Mouse (Mus musculus): Measurements from ENCODE around the gene Pnpla6. TPM values are rescaled to one million over a fixed set of nuclear protein-coding genes. Genes with fewer than 3 reads are reported as not detected.
"Not testable (repeated sequence)": the region's sequence is repeated elsewhere in the genome, so short reads cannot be mapped to it uniquely, and the experiment has no call there.

Gene Pnpla6
- polyA plus RNA-seq, 1 experiment from 2014 or later = 25.0 TPM

GRCm38 (mm10) chr8:3576211-3576960 lies 61.2 kb downstream of the Pnpla6 start:
- no peaks in the 10 kb centered on the region for H3K27me3 ChIP-seq (ENCODE audit: control insufficient read depth, insufficient read depth, low read length)
- no peak overlapping the region for H3K27ac ChIP-seq (ENCODE audit: low read depth, low read length)
- H3K4me3 ChIP-seq (ENCODE audit: low read depth, low read length) = no peak overlapping the region
- no peaks in the 10 kb centered on the region for H3K4me1 ChIP-seq (replicated peaks; ENCODE audit: control insufficient read depth, insufficient read depth, low read length)
- H3K9me3 ChIP-seq (ENCODE audit: control insufficient read depth, low read length) = no peaks in the 10 kb centered on the region
- H3K4me2 ChIP-seq (ENCODE audit: low read depth, low read length, severe bottlenecking) = no peak overlapping the region
- H3K9ac ChIP-seq (ENCODE audit: low read length) = no peak overlapping the region
- DNase-seq (ENCODE audit: low spot score) = no peak
- WGBS = 80% methylated on average over 15 of the region's 15 CpGs
- ATAC-seq (replicated peaks; ENCODE audit: low FRiP score) = no peak
- no peaks in the 10 kb centered on the region for H3K36me3 ChIP-seq (ENCODE audit: control insufficient read depth, insufficient read depth, low read length)

GRCm38 (mm10) chr8:3579390-3580364 lies 64.5 kb downstream of the Pnpla6 start:
- WGBS = 88% methylated on average over 9 of the region's 9 CpGs

DNA sequence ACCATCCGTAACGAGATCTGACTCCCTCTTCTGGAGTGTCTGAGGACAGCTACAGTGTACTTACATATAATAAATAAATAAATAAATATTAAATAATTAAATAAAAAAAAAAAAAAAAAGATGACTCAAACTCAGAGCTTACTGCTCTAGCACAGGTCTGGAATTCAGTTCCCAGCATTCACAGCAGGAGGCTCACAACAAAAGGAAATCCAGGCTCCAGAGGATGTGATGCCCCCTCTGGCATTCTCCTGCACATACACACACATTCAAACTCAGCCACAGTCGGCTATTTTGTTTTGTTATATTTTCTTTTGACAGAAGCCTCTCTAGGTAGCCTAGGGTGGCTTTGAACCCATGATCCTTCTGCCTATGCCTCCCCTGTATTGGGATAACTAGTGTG lies 66.8 kb downstream of the Pnpla6 start:
- not testable (repeated sequence) for ATAC-seq (replicated peaks; ENCODE audit: low FRiP score); H3K27ac ChIP-seq (ENCODE audit: low read depth, low read length)
- 77% methylated on average over 1 of the region's 3 CpGs for WGBS

More at GRCm38 (mm10) chr8:3579390-3580364, 64.5 kb downstream of the Pnpla6 start:
- Histone ChIP-seq H3K4me2 (ENCODE audit: low read depth, low read length, severe bottlenecking) (no peak overlapping the region), H3K9ac (ENCODE audit: low read length) (no peak overlapping the region), H3K4me3 (ENCODE audit: low read depth, low read length) (no peak overlapping the region), H3K4me1 (replicated peaks; ENCODE audit: control insufficient read depth, insufficient read depth, low read length) (no peaks in the 10 kb centered on the region), H3K9me3 (ENCODE audit: control insufficient read depth, low read length) (no peaks in the 10 kb centered on the region), H3K27me3 (ENCODE audit: control insufficient read depth, insufficient read depth, low read length) (no peaks in the 10 kb centered on the region), H3K27ac (ENCODE audit: low read depth, low read length) (no peak overlapping the region), H3K36me3 (ENCODE audit: control insufficient read depth, insufficient read depth, low read length) (no peaks in the 10 kb centered on the region)
- ATAC-seq (replicated peaks; ENCODE audit: low FRiP score) (no peak), DNase-seq (ENCODE audit: low spot score) (no peak)

DNA sequence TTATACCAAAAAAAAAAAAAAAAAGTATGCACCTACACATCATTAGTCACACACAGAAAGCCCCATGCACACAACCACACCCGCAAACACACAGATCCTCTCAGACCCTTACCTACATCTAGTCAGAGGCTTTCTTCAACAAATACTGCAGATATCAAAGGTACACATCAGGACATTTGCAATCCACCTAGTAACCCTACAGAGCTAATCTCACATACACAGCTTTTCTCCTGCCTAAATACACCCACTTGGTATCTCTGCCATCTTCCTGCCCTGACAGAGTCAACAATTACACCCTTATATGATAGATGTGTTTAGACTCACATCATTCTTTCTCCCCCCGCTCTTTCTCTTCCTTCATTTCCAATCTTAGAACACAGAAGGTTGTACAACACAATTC lies 71.3 kb downstream of the Pnpla6 start:
- Histone ChIP-seq H3K4me1 (replicated peaks; ENCODE audit: control insufficient read depth, insufficient read depth, low read length) (no peaks in the 10 kb centered on the region), H3K4me3 (ENCODE audit: low read depth, low read length) (no peak overlapping the region), H3K36me3 (ENCODE audit: control insufficient read depth, insufficient read depth, low read length) (no peaks in the 10 kb centered on the region), H3K4me2 (ENCODE audit: low read depth, low read length, severe bottlenecking) (no peak overlapping the region), H3K9me3 (ENCODE audit: control insufficient read depth, low read length) (no peaks in the 10 kb centered on the region), H3K27me3 (ENCODE audit: control insufficient read depth, insufficient read depth, low read length) (0 out of 2 replicates have a peak, but pooled peaks cover 2% of the 10 kb centered on the region), H3K9ac (ENCODE audit: low read length) (no peak overlapping the region), H3K27ac (ENCODE audit: low read depth, low read length) (no peak overlapping the region)
- DNase-seq (ENCODE audit: low spot score) (no peak), ATAC-seq (replicated peaks; ENCODE audit: low FRiP score) (no peak)
- 95% methylated on average over 2 of the region's 2 CpGs for WGBS

More for the DNA sequence above, 66.8 kb downstream of the Pnpla6 start:
- not testable (repeated sequence) for H3K36me3 ChIP-seq (ENCODE audit: control insufficient read depth, insufficient read depth, low read length); H3K4me2 ChIP-seq (ENCODE audit: low read depth, low read length, severe bottlenecking); DNase-seq (ENCODE audit: low spot score); H3K4me3 ChIP-seq (ENCODE audit: low read depth, low read length); H3K27me3 ChIP-seq (ENCODE audit: control insufficient read depth, insufficient read depth, low read length); H3K9ac ChIP-seq (ENCODE audit: low read length); H3K9me3 ChIP-seq (ENCODE audit: control insufficient read depth, low read length); H3K4me1 ChIP-seq (replicated peaks; ENCODE audit: control insufficient read depth, insufficient read depth, low read length)

- Histone ChIP-seq H3K4me3 (ENCODE audit: low read depth, low read length) (peak within 1 kb of the TSS; percentile 79), H3K9ac (ENCODE audit: low read length) (peak within 1 kb of the TSS; percentile 82), H3K9me3 (ENCODE audit: control insufficient read depth, low read length) (no peaks in the 10 kb centered on the region), H3K36me3 (ENCODE audit: control insufficient read depth, insufficient read depth, low read length) (no peaks in the 10 kb centered on the region), H3K27me3 (ENCODE audit: control insufficient read depth, insufficient read depth, low read length) (0 out of 2 replicates have a peak, but pooled peaks cover 2% of the 10 kb centered on the region), H3K4me2 (ENCODE audit: low read depth, low read length, severe bottlenecking) (peak within 1 kb of the TSS; percentile 91), H3K27ac (ENCODE audit: low read depth, low read length) (no peak within 1 kb of the TSS), H3K4me1 (replicated peaks; ENCODE audit: control insufficient read depth, insufficient read depth, low read length) (no peaks in the 10 kb centered on the region)
- DNase-seq (ENCODE audit: low spot score) (no peak), ATAC-seq (replicated peaks; ENCODE audit: low FRiP score) (no peak)
- WGBS = 6% methylated on average over 7 of the region's 7 CpGs
Observed at GRCm38 (mm10) chr8:3586993-3587390, 71.8 kb downstream of the Pnpla6 start, which contains the start of gene Camsap3. Gene Camsap3 (plus strand): TSS chr8:3587293.

GRCm38 (mm10) chr8:3587391-3588257 lies 72.4 kb downstream of the Pnpla6 start:
- Histone ChIP-seq H3K36me3 (ENCODE audit: control insufficient read depth, insufficient read depth, low read length) (no peaks in the 10 kb centered on the region), H3K4me3 (ENCODE audit: low read depth, low read length) (peak overlapping the region; percentile 79), H3K9ac (ENCODE audit: low read length) (peak overlapping the region; percentile 82), H3K9me3 (ENCODE audit: control insufficient read depth, low read length) (no peaks in the 10 kb centered on the region), H3K4me2 (ENCODE audit: low read depth, low read length, severe bottlenecking) (peak overlapping the region; percentile 91), H3K27me3 (ENCODE audit: control insufficient read depth, insufficient read depth, low read length) (0 out of 2 replicates have a peak, but pooled peaks cover 2% of the 10 kb centered on the region), H3K4me1 (replicated peaks; ENCODE audit: control insufficient read depth, insufficient read depth, low read length) (no peaks in the 10 kb centered on the region), H3K27ac (ENCODE audit: low read depth, low read length) (no peak overlapping the region)
- peak; percentile 81 for DNase-seq (ENCODE audit: low spot score)
- WGBS = under 1% methylated on average over 70 of the region's 77 CpGs
- ATAC-seq (replicated peaks; ENCODE audit: low FRiP score) = peak; percentile 81

DNA sequence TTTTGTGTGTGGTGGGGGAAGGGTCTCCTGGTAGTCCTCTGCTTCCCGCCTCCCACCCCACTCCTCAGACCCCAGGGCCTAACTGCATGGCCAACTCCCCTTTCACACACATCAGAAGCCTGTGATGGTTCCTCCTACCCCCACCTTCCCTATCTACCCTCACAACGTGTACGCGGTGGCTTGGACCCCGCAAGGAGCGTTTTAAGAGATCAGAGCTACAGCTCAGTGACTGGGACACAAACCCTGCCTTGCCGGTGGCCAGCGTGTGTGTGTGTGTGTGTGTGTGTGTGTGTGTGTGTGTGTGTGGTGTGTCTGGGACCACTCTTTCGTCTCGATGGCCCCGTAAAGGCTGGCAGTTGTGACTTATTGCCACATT lies 73.1 kb downstream of the Pnpla6 start:
- no peaks in the 10 kb centered on the region for H3K36me3 ChIP-seq (ENCODE audit: control insufficient read depth, insufficient read depth, low read length)
- peak overlapping the region; percentile 82 for H3K9ac ChIP-seq (ENCODE audit: low read length)
- H3K27ac ChIP-seq (ENCODE audit: low read depth, low read length) = no peak overlapping the region
- peak; percentile 65 for ATAC-seq (replicated peaks; ENCODE audit: low FRiP score)
- 3% methylated on average over 11 of the region's 11 CpGs for WGBS
- 0 out of 2 replicates have a peak, but pooled peaks cover 2% of the 10 kb centered on the region for H3K27me3 ChIP-seq (ENCODE audit: control insufficient read depth, insufficient read depth, low read length)
- no peaks in the 10 kb centered on the region for H3K9me3 ChIP-seq (ENCODE audit: control insufficient read depth, low read length)
- no peaks in the 10 kb centered on the region for H3K4me1 ChIP-seq (replicated peaks; ENCODE audit: control insufficient read depth, insufficient read depth, low read length)
- H3K4me2 ChIP-seq (ENCODE audit: low read depth, low read length, severe bottlenecking) = peak overlapping the region; percentile 91
- H3K4me3 ChIP-seq (ENCODE audit: low read depth, low read length) = peak overlapping the region; percentile 79
- DNase-seq (ENCODE audit: low spot score) = no peak

DNA sequence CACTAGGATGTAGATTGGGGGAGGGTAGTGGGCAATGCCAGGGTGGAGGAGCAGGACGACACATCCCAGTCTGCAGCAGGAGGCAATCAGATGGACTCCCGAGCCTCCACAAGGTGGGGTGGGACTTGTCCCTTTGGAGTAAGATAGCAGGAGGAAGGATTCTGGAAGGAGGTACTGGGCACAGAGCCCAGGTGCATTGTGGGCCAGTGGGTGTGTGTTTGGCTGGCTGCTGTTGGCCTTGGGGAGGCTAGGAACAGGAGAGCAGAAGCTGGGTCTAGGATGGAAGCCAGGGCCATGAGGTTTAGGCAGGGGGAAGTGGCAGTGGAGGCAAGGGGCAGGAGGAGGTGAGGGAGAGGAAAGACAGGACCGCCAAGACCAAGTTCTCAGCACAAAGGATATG lies 78.3 kb downstream of the Pnpla6 start:
- Histone ChIP-seq H3K4me3 (ENCODE audit: low read depth, low read length) (no peak overlapping the region), H3K9me3 (ENCODE audit: control insufficient read depth, low read length) (no peaks in the 10 kb centered on the region), H3K9ac (ENCODE audit: low read length) (no peak overlapping the region), H3K36me3 (ENCODE audit: control insufficient read depth, insufficient read depth, low read length) (no peaks in the 10 kb centered on the region; the same call in 1 of the 2 replicates), H3K27me3 (ENCODE audit: control insufficient read depth, insufficient read depth, low read length) (no peaks in the 10 kb centered on the region), H3K27ac (ENCODE audit: low read depth, low read length) (no peak overlapping the region), H3K4me2 (ENCODE audit: low read depth, low read length, severe bottlenecking) (no peak overlapping the region), H3K4me1 (replicated peaks; ENCODE audit: control insufficient read depth, insufficient read depth, low read length) (no peaks in the 10 kb centered on the region)
- ATAC-seq (replicated peaks; ENCODE audit: low FRiP score) (no peak), DNase-seq (ENCODE audit: low spot score) (no peak)
- WGBS = 70% methylated on average over 3 of the region's 3 CpGs

Measured in forebrain, embryonic 11.5 days (tissue).